Mouse (Mus musculus) MEL (cell line): ENCODE measurements around the gene Tmtc1. TPM values are rescaled to one million over a fixed set of nuclear protein-coding genes. Genes with fewer than 3 reads are reported as not detected.

Experiments used
- DNase-seq: peaks from one replicate; pipeline ENCODE4 v3.0.0; 2011; ENCODE audit warnings: low read depth, low spot score
- H3K27ac ChIP-seq: 2 replicates; pipeline ENCODE4 v1.5.1; 2012; ENCODE audit warnings: low read depth, mild to moderate bottlenecking, control low read depth, low read length, moderate library complexity; ENCODE audit not compliant: control insufficient read depth
- H3K27me3 ChIP-seq, 2 experiments: fragments of 150-350 bp in 1 of 2; sonication (generic) in 1 of 2; 2 replicates each; pipeline ENCODE4 v1.6.1; 2012; ENCODE audit warnings: low read length in 2 of 2, mild to moderate bottlenecking in 2 of 2, improper control_type of control experiment in 1 of 2, moderate library complexity in 1 of 2; ENCODE audit not compliant: insufficient read depth in 2 of 2, control insufficient read depth in 1 of 2
- H3K36me3 ChIP-seq, 2 experiments: 2 replicates each; pipeline ENCODE4 v1.6.1; 2012 to 2014; ENCODE audit warnings: low read length in 2 of 2, improper control_type of control experiment in 1 of 2, inconsistent platforms in 1 of 2, mild to moderate bottlenecking in 1 of 2; ENCODE audit not compliant: insufficient read depth in 2 of 2, control insufficient read depth in 1 of 2
- H3K4me1 ChIP-seq, 2 experiments: fragments of 150-350 bp in 1 of 2; sonication (generic) in 1 of 2; 2 replicates each; pipeline ENCODE4 v1.6.1; 2012; ENCODE audit warnings: low read length in 2 of 2, improper control_type of control experiment in 1 of 2, mild to moderate bottlenecking in 1 of 2; ENCODE audit not compliant: insufficient read depth in 2 of 2, control insufficient read depth in 1 of 2
- H3K4me3 ChIP-seq, 2 experiments: fragments of 150-350 bp in 1 of 2; sonication (generic) in 1 of 2; 2 replicates each; pipeline ENCODE4 v1.5.1; 2012; ENCODE audit warnings: low read depth in 2 of 2, low read length in 2 of 2, mild to moderate bottlenecking in 2 of 2, moderate library complexity in 2 of 2, control low read depth in 1 of 2, improper control_type of control experiment in 1 of 2; ENCODE audit not compliant: control insufficient read depth in 1 of 2, insufficient read depth in 1 of 2
- H3K79me2 ChIP-seq: 2 replicates; pipeline ENCODE4 v1.6.1; 2012; ENCODE audit warnings: mild to moderate bottlenecking, low read length, moderate library complexity; ENCODE audit not compliant: control insufficient read depth, poor library complexity, insufficient read depth
- H3K9ac ChIP-seq: 2 replicates; pipeline ENCODE4 v1.6.1; 2012; ENCODE audit warnings: low read depth, mild to moderate bottlenecking, control low read depth, low read length, moderate library complexity; ENCODE audit not compliant: control insufficient read depth, poor library complexity, severe bottlenecking
- H3K9me3 ChIP-seq: fragments of 150-350 bp; sonication (generic); replicated peaks from 2 replicates; pipeline ENCODE4 v1.6.1; 2012; ENCODE audit warnings: mild to moderate bottlenecking, low read length, improper control_type of control experiment, moderate library complexity; ENCODE audit not compliant: insufficient read depth
- E2F4 ChIP-seq: IDR thresholded peaks from 2 replicates; pipeline ENCODE4 v1.6.1; 2011; ENCODE audit warnings: low read depth, low read length, improper control_type of control experiment, borderline replicate concordance
- ETS1 ChIP-seq: IDR thresholded peaks from 2 replicates; pipeline ENCODE4 v1.6.1; 2012; ENCODE audit warnings: low read depth, mild to moderate bottlenecking, inconsistent platforms, low read length, improper control_type of control experiment, moderate library complexity
- GABPA ChIP-seq: IDR thresholded peaks from 2 replicates; pipeline ENCODE4 v1.6.1; 2012; ENCODE audit warnings: low read depth, mild to moderate bottlenecking, inconsistent platforms, low read length, improper control_type of control experiment, moderate library complexity
- GATA1 ChIP-seq: IDR thresholded peaks from 2 replicates; pipeline ENCODE4 v1.6.1; 2011; ENCODE audit warnings: low read depth, low read length, improper control_type of control experiment
- MAFK ChIP-seq: IDR thresholded peaks from 2 replicates; pipeline ENCODE4 v1.6.1; 2011; ENCODE audit warnings: low read depth, mild to moderate bottlenecking, low read length, improper control_type of control experiment, borderline replicate concordance
- MAZ ChIP-seq: IDR thresholded peaks from 2 replicates; pipeline ENCODE4 v1.6.1; 2012; ENCODE audit warnings: low read depth, mild to moderate bottlenecking, inconsistent platforms, low read length, improper control_type of control experiment
- MEF2A ChIP-seq: IDR thresholded peaks from 2 replicates; pipeline ENCODE4 v1.6.1; 2014; ENCODE audit warnings: low read depth, mild to moderate bottlenecking, inconsistent platforms, low read length, improper control_type of control experiment; ENCODE audit not compliant: poor library complexity, insufficient replicate concordance, severe bottlenecking; ENCODE audit errors: extremely low read depth
- MXI1 ChIP-seq: IDR thresholded peaks from 2 replicates; pipeline ENCODE4 v1.6.1; 2011; ENCODE audit warnings: mild to moderate bottlenecking, low read depth, low read length, improper control_type of control experiment
- MYC ChIP-seq: IDR thresholded peaks from 2 replicates; pipeline ENCODE4 v1.6.1; 2011; ENCODE audit warnings: low read depth, mild to moderate bottlenecking, low read length, improper control_type of control experiment, moderate library complexity
- NRF1 ChIP-seq: IDR thresholded peaks from 2 replicates; pipeline ENCODE4 v1.6.1; 2014; ENCODE audit warnings: low read depth, mild to moderate bottlenecking, inconsistent platforms, low read length, improper control_type of control experiment, moderate library complexity; ENCODE audit not compliant: poor library complexity, insufficient read depth, severe bottlenecking
- RAD21 ChIP-seq: IDR thresholded peaks from 2 replicates; pipeline ENCODE4 v1.6.1; 2011; ENCODE audit warnings: mild to moderate bottlenecking, low read depth, low read length, improper control_type of control experiment
- SMC3 ChIP-seq: IDR thresholded peaks from 2 replicates; pipeline ENCODE4 v1.6.1; 2011; ENCODE audit warnings: low read depth, low read length, improper control_type of control experiment
- TCF12 ChIP-seq: IDR thresholded peaks from 2 replicates; pipeline ENCODE4 v1.6.1; 2014; ENCODE audit warnings: low read depth, mild to moderate bottlenecking, inconsistent platforms, low read length, improper control_type of control experiment, moderate library complexity
- USF2 ChIP-seq, 2 experiments: IDR thresholded peaks; 2 replicates each; pipeline ENCODE4 v1.6.1; 2011 to 2012; ENCODE audit warnings: improper control_type of control experiment in 2 of 2, low read length in 2 of 2, borderline replicate concordance in 1 of 2, inconsistent platforms in 1 of 2, low read depth in 1 of 2, mild to moderate bottlenecking in 1 of 2; ENCODE audit not compliant: insufficient read depth in 1 of 2
- ZKSCAN1 ChIP-seq: IDR thresholded peaks from 2 replicates; pipeline ENCODE4 v1.6.1; 2012; ENCODE audit warnings: low read depth, mild to moderate bottlenecking, inconsistent platforms, low read length, improper control_type of control experiment, moderate library complexity
- ZNF384 ChIP-seq: IDR thresholded peaks from 2 replicates; pipeline ENCODE4 v1.6.1; 2012; ENCODE audit warnings: low read depth, mild to moderate bottlenecking, inconsistent platforms, low read length, improper control_type of control experiment
- polyA plus RNA-seq, 2 experiments: library from polyadenylated mRNA; stranded (reverse) in 1 of 2; unstranded in 1 of 2; fragments of >175 nt in 1 of 2; fragments of >200 nt in 1 of 2; gene quantifications; 2 replicates each; pipeline versions ENCODE4 v1.2.1 to v1.2.4; 2012; ENCODE audit warnings: low replicate concordance in 2 of 2, low read depth in 1 of 2; ENCODE audit not compliant: insufficient read length in 2 of 2, insufficient read depth in 1 of 2, missing spikeins in 1 of 2
- total RNA-seq: library from RNA; depleted of rRNA; stranded (reverse); fragments of 300-350 nt; gene quantifications from 2 replicates; pipeline ENCODE4 v1.2.3, GENCODE M21; 2012

Gene Tmtc1
- total and polyA plus RNA-seq, 3 experiments = 0.03 TPM; not detected in 2

- no peaks in the 10 kb centered on the region for H3K36me3 ChIP-seq
- no peak overlapping the region for H3K27ac ChIP-seq
- DNase-seq = no peak
- H3K27me3 ChIP-seq = no peaks in the 10 kb centered on the region
- TF ChIP-seq ZNF384 (no peak), MAZ (no peak), NRF1 (no peak), MXI1 (no peak), MYC (no peak), GATA1 (no peak), SMC3 (no peak), USF2 (IDR thresholded peaks at IDR 0.05; ENCODE audit: borderline replicate concordance in 1 of 2, insufficient read depth in 1 of 2, low read depth in 1 of 2, low read length in 2 of 2) (no peak), E2F4 (no peak)
- TF ChIP-seq, all 39 proteins: peak for 0
- no peaks in the 10 kb centered on the region for H3K79me2 ChIP-seq
- no peaks in the 10 kb centered on the region for H3K4me1 ChIP-seq
- no peak overlapping the region for H3K4me3 ChIP-seq
- H3K9ac ChIP-seq = no peak overlapping the region
- no peaks in the 10 kb centered on the region for H3K9me3 ChIP-seq
Observed at GRCm38 (mm10) chr6:148404500-148404899, 39.7 kb downstream of the Tmtc1 start.

DNA sequence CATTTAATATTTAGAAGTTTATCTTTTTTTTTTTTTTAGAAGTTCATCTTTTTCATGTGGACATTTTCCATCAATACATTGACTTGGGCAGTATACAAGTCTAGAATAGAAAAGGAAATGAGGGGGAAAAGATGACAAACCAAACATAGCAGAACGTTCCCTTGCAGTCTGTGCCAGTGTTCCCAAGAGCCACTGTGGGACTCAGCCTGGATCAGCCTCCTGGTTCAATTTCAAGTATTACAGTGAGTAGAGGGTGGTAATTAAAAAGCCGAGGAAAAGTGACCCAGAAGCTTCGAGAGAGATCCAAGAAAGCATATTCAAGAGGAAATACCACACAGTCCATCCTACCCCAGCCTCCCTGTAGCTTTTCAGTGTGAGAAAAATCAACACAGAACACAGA is 40.4 kb downstream of the Tmtc1 start:
- no peak overlapping the region for H3K9ac ChIP-seq
- no peaks in the 10 kb centered on the region for H3K36me3 ChIP-seq
- H3K79me2 ChIP-seq = no peaks in the 10 kb centered on the region
- H3K4me3 ChIP-seq = no peak overlapping the region
- TF ChIP-seq GABPA (no peak), TCF12 (no peak), MEF2A (no peak), MAZ (no peak)
- H3K27me3 ChIP-seq = no peaks in the 10 kb centered on the region
- no peak overlapping the region for H3K27ac ChIP-seq
- DNase-seq = no peak
- H3K9me3 ChIP-seq = no peaks in the 10 kb centered on the region
- H3K4me1 ChIP-seq = no peaks in the 10 kb centered on the region

- TF ChIP-seq ZKSCAN1 (no peak), USF2 (IDR thresholded peaks at IDR 0.05; ENCODE audit: borderline replicate concordance in 1 of 2, insufficient read depth in 1 of 2, low read depth in 1 of 2, low read length in 2 of 2) (no peak), MEF2A (no peak), RAD21 (no peak), ETS1 (no peak), ZNF384 (no peak), MAFK (no peak)
- Histone ChIP-seq H3K9ac (no peak overlapping the region), H3K4me3 (no peak overlapping the region)
Observed at GRCm38 (mm10) chr6:148401031-148401430, 43.2 kb downstream of the Tmtc1 start.

More at GRCm38 (mm10) chr6:148401031-148401430, 43.2 kb downstream of the Tmtc1 start:
- no peak overlapping the region for H3K27ac ChIP-seq
- no peaks in the 10 kb centered on the region for H3K9me3 ChIP-seq
- no peaks in the 10 kb centered on the region for H3K4me1 ChIP-seq
- no peaks in the 10 kb centered on the region for H3K27me3 ChIP-seq
- DNase-seq = no peak
- H3K79me2 ChIP-seq = no peaks in the 10 kb centered on the region
- H3K36me3 ChIP-seq = no peaks in the 10 kb centered on the region
